Mouse (Mus musculus) heart, embryonic 14.5 days (tissue): ENCODE data around the gene Gpx2. TPM values are rescaled to one million over a fixed set of nuclear protein-coding genes. Genes with fewer than 3 reads are reported as not detected.

Experiments used
- ATAC-seq: fragments of 200-750 bp; cut with Nextera tagmentation; 2 replicates; pipeline ENCODE4 v1.8.0; 2017; ENCODE audit warnings: low read depth, moderate TSS enrichment; ENCODE audit not compliant: insufficient number of reproducible peaks, insufficient read depth, low FRiP score
- H3K27ac ChIP-seq, 2 experiments: fragments of 200-500 bp in 1 of 2; fragments of 300-500 bp in 1 of 2; sonication (generic) in 1 of 2; replicated peaks in 1 of 2; 2 replicates each; pipeline ENCODE4 v1.5.1; 2012 to 2014; ENCODE audit warnings: low read depth in 2 of 2, low read length in 2 of 2, control low read depth in 1 of 2, mild to moderate bottlenecking in 1 of 2, mixed read lengths in 1 of 2; ENCODE audit not compliant: control insufficient read depth in 1 of 2, insufficient read depth in 1 of 2
- H3K27me3 ChIP-seq: fragments of 300-500 bp; sonication (generic); 2 replicates; pipeline ENCODE4 v1.6.1; 2014; ENCODE audit warnings: mild to moderate bottlenecking, low read length, control low read depth; ENCODE audit not compliant: control insufficient read depth, insufficient read depth
- H3K36me3 ChIP-seq: fragments of 300-500 bp; sonication (generic); 2 replicates; pipeline ENCODE4 v1.6.1; 2014; ENCODE audit warnings: mild to moderate bottlenecking, control low read depth, low read length, mixed read lengths; ENCODE audit not compliant: control insufficient read depth, insufficient read depth
- H3K4me1 ChIP-seq, 2 experiments: fragments of 200-500 bp in 1 of 2; fragments of 300-500 bp in 1 of 2; sonication (generic) in 1 of 2; 2 replicates each; pipeline ENCODE4 v1.6.1; 2012 to 2014; ENCODE audit warnings: low read length in 2 of 2, control low read depth in 1 of 2, mixed read lengths in 1 of 2; ENCODE audit not compliant: control insufficient read depth in 2 of 2, insufficient read depth in 2 of 2
- H3K4me2 ChIP-seq: fragments of 300-500 bp; sonication (generic); 2 replicates; pipeline ENCODE4 v1.6.1; 2014; ENCODE audit warnings: mild to moderate bottlenecking, low read length
- H3K4me3 ChIP-seq, 2 experiments: fragments of 200-500 bp in 1 of 2; fragments of 300-500 bp in 1 of 2; sonication (generic) in 1 of 2; 2 replicates each; pipeline ENCODE4 v1.5.1; 2012 to 2014; ENCODE audit warnings: low read length in 2 of 2, mild to moderate bottlenecking in 2 of 2, control low read depth in 1 of 2, low read depth in 1 of 2, moderate library complexity in 1 of 2; ENCODE audit not compliant: control insufficient read depth in 1 of 2, insufficient read depth in 1 of 2
- H3K9ac ChIP-seq: fragments of 300-500 bp; sonication (generic); 2 replicates; pipeline ENCODE4 v1.6.1; 2014; ENCODE audit warnings: mild to moderate bottlenecking, low read length
- H3K9me3 ChIP-seq: fragments of 300-500 bp; sonication (generic); 2 replicates; pipeline ENCODE4 v1.6.1; 2016; ENCODE audit warnings: low read length, control low read depth; ENCODE audit not compliant: control insufficient read depth
- WGBS: fragments of 180-500 bp; shearing (Covaris S2); extraction: QIAGEN DNeasy Blood & Tissue Kit; methylation state at CpG from one replicate; pipeline ENCODE4 v1.1.7; 2014; 5-methylcytosine and 5-hydroxymethylcytosine counted together
- polyA plus RNA-seq: library from polyadenylated mRNA; unstranded; fragments of >200 nt; fragmentation: Nextera tagmentation; extraction: Ambion mirVana; gene quantifications from 2 replicates; pipeline ENCODE4 v1.2.1, GENCODE M21; 2014

The Gpx2 gene
- polyA plus RNA-seq, 1 experiment from 2014 or later: not detected

DNA sequence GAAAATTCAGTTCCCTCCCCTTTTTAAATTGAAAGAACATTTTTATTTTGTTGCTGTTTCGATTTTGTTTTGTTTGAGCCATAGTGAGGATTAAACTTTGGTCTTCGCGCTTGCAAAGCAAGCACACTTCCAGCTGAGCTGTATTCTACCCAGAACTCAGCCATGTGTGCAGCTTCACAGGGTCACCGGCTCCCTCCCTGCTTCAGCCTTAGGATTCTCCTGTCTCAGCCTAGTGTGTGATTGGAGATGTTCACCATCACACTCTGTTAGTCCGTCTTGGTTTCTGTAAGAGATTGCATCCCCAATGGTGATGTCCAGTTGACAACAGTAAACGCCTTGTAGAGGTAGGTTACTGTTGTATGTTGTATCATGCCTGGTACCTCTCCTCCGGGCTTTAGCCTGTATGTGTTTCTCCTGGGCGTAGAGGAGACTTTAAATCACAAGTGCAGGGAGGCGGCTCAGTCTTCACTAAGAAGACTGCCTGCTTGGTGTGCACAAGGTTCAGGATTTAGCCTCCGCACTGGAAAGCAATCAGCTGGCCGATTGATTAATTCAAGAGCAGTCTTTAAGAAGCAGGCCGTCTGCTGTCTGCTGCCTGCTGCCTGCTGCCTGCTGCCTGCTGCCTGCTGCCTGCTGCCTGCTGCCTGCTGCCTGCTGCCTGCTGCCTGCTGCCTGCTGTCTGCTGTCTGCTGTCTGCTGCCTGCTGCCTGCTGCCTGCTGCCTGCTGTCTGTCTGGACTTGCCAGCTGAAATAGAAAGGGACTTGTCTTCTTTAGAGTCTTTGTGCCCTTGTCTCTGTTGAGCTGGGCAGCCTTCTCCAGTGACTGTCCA is 14.5 kb downstream of the Gpx2 start:
- ATAC-seq: no peak
- Histone ChIP-seq H3K36me3 (peaks cover 14% of the 10 kb centered on the region), H3K27ac (peak overlapping the region in 1 of 2 experiments; percentile 52; a peak in 2 of 4 replicates), H3K4me3 (no peak overlapping the region), H3K27me3 (no peaks in the 10 kb centered on the region), H3K9ac (no peak overlapping the region), H3K4me2 (no peak overlapping the region), H3K9me3 (0 out of 2 replicates have a peak, but pooled peaks cover 2% of the 10 kb centered on the region), H3K4me1 (peaks cover 12 to 15% of the 10 kb centered on the region in 2 experiments)
- WGBS: 71% methylated on average over 12 of the region's 12 CpGs

DNA sequence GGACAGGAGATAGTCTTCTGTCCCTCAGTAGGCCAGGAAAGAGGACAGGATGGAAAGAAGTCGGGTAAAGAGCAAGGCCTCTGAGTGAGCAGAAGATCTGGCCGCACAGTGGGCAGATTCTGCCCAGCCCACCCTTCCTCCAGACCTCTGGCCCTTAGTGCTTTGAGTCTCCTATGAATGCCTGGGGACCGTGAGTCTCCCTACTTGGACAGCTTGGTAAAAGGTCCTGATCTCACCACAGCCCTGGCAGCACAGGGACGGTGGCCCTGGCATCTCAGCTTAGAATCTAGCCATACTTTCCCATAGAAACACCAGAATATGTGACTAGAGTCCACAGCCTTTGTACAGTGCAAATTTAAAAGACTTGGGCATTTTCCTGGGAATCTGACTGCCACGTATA is 15.4 kb downstream of the Gpx2 start:
- Histone ChIP-seq H3K27ac (no peak overlapping the region), H3K9ac (no peak overlapping the region), H3K4me3 (no peak overlapping the region), H3K36me3 (peaks cover 14% of the 10 kb centered on the region), H3K27me3 (no peaks in the 10 kb centered on the region), H3K9me3 (0 out of 2 replicates have a peak, but pooled peaks cover 2% of the 10 kb centered on the region), H3K4me2 (no peak overlapping the region), H3K4me1 (peaks cover 16 to 20% of the 10 kb centered on the region in 2 experiments)
- 90% methylated on average over 5 of the region's 5 CpGs for WGBS
- ATAC-seq: no peak

DNA sequence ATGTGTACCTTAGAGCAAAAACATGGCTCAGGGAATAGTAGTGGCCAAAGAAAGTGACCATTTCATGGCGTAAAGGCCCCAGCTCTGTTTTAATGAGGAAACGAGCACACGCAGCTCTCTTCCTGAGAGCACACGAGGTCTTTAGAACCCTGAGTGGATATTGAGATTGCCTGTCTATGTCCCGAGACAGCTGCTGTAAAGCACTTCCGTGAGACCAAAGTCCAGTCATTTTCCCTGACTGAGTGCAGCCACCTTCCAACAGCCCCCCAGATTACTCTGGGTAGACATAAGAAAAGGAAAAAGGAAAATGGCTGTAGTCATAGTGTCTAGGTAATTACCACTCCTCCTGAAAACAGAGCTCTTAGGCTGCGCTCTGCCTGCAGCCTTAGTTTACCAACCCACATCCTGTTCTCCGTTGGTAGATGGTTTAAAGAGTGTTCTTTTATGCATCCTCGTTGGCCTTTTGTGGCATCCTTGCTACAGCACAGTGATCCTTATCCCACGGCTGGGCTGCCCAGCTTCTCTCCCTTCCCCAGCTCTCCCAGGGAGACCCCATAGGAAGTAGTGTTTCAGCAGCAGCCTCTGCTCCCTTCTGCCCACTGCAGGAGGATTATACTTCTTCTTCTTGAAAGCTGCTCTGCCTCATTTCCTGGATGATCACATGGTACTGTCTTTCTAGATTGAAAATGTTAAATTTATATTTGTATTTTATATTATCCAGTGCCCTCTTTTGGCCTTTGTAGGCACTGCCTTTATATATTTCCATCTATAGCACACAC is 16.9 kb downstream of the Gpx2 start:
- Histone ChIP-seq H3K4me3 (no peak overlapping the region), H3K4me2 (no peak overlapping the region), H3K4me1 (peaks cover 7 to 9% of the 10 kb centered on the region in 2 experiments; a peak in 3 of 4 replicates), H3K9me3 (0 out of 2 replicates have a peak, but pooled peaks cover 2% of the 10 kb centered on the region), H3K9ac (no peak overlapping the region), H3K27me3 (no peaks in the 10 kb centered on the region), H3K27ac (no peak overlapping the region), H3K36me3 (peaks cover 14% of the 10 kb centered on the region)
- ATAC-seq: no peak
- 86% methylated on average over 10 of the region's 10 CpGs for WGBS

DNA sequence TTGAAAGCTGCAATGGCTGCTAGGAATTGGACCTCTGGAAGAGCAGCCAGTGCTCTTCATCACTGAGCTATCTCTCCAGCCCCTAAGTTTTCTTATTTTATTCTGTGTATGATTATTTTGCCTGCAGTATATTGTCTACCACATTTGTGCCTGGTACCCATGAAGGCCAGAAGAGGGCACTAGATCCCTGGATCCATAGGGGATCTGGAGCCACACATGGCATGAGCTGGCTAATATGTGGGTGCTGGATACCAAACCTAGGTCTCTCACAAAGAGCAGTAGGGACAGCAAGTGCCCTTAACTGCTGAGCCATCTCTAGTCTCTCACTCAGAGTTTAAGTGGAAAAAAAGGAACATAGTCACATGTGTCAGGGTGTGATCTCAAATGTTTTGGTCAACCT is 17.5 kb downstream of the Gpx2 start:
- H3K9me3 ChIP-seq: 0 out of 2 replicates have a peak, but pooled peaks cover 2% of the 10 kb centered on the region
- no peak overlapping the region for H3K4me3 ChIP-seq
- peaks cover 14% of the 10 kb centered on the region for H3K36me3 ChIP-seq
- H3K4me1 ChIP-seq: peaks cover 7 to 9% of the 10 kb centered on the region in 2 experiments; a peak in 3 of 4 replicates
- H3K4me2 ChIP-seq: no peak overlapping the region
- no peaks in the 10 kb centered on the region for H3K27me3 ChIP-seq
- no peak overlapping the region for H3K27ac ChIP-seq
- no peak overlapping the region for H3K9ac ChIP-seq
- ATAC-seq: no peak

DNA sequence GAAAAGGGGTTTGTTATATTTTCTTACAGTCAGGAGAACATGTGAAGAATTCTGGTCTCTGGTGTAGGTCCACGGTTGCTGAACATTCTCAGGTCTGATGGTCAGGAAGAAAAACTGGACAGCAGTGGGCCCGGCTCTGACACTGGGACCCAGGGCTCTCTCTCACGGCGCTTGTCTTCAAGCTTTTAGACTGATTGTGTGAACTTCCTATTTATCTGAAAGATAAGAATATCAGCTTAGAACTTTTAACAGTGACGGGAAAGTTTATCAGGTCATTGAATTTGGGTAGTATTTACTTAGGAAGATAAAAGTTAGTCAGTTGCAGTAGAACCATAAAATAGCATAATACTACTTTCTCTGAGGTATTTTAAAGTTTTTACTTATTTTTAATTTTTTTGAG is 18.5 kb downstream of the Gpx2 start:
- 42% methylated on average over 5 of the region's 5 CpGs for WGBS
- 0 out of 2 replicates have a peak, but pooled peaks cover 2% of the 10 kb centered on the region for H3K9me3 ChIP-seq
- H3K4me2 ChIP-seq: no peak overlapping the region

DNA sequence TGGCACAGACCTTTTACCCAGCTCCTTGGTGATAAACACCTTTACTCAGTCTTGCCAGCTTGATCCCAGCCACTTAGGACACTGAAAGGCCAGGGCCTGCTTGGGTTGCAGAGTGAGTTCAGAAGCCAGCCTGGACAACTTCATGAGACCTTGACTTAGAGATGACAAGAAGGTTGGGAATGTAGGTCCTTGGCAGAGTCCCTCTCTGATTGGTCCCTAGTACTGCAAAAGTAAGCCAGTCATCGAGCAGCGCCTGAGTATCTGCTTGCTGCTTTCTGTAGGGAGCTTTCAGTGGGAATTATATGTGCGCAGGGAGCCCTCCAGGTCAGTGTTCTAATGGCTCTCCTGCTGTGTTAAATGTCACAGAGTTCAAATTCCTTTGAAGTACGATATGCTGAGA is 20.2 kb downstream of the Gpx2 start:
- 0 out of 2 replicates have a peak, but pooled peaks cover 2% of the 10 kb centered on the region for H3K9me3 ChIP-seq
- H3K9ac ChIP-seq: no peak overlapping the region
- no peak overlapping the region for H3K4me3 ChIP-seq
- peak overlapping the region; percentile 5 to 55; a peak in 3 of 4 replicates for H3K27ac ChIP-seq
- H3K36me3 ChIP-seq: peaks cover 13% of the 10 kb centered on the region
- ATAC-seq: no peak
- H3K4me2 ChIP-seq: no peak overlapping the region
- no peaks in the 10 kb centered on the region for H3K27me3 ChIP-seq
- H3K4me1 ChIP-seq: peaks cover 4 to 6% of the 10 kb centered on the region in 2 experiments; a peak in 3 of 4 replicates
- WGBS: 38% methylated on average over 4 of the region's 4 CpGs

More for the DNA sequence above, 18.5 kb downstream of the Gpx2 start:
- H3K36me3 ChIP-seq: peaks cover 14% of the 10 kb centered on the region
- ATAC-seq: no peak
- H3K9ac ChIP-seq: no peak overlapping the region
- no peaks in the 10 kb centered on the region for H3K27me3 ChIP-seq
- no peak overlapping the region for H3K4me3 ChIP-seq
- H3K4me1 ChIP-seq: peaks cover 6 to 7% of the 10 kb centered on the region in 2 experiments; a peak in 3 of 4 replicates
- H3K27ac ChIP-seq: no peak overlapping the region

DNA sequence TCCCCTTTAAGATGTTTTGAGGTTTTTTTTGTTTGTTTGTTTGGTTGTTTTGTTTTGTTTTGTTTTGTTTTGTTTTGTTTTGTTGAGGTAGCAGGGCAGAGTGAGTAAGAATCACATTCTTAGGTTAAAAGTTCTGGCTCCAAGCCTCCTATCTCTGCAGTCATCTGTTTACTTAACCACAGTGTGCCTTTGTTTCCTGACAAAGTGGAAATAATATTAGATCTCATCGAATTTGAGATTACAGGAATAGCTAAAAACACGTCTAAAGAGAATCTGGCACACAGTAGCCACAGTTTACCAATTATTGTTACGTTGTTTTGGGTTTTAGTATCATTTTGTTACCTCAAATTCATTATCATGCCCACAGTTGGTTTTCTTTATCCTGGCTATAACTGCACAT is 20.7 kb downstream of the Gpx2 start:
- Histone ChIP-seq H3K9me3 (0 out of 2 replicates have a peak, but pooled peaks cover 2% of the 10 kb centered on the region), H3K4me3 (no peak overlapping the region), H3K27me3 (no peaks in the 10 kb centered on the region), H3K4me2 (no peak overlapping the region), H3K36me3 (peaks cover 9% of the 10 kb centered on the region), H3K27ac (peak overlapping the region in 1 of 2 experiments; percentile 55; a peak in 1 of 4 replicates), H3K4me1 (peaks cover 4 to 6% of the 10 kb centered on the region in 2 experiments; a peak in 3 of 4 replicates), H3K9ac (no peak overlapping the region)
- 70% methylated on average over 3 of the region's 3 CpGs for WGBS
- no peak for ATAC-seq
